Mouse (Mus musculus): Measurements from ENCODE around the gene Hes3. TPM values are rescaled to one million over a fixed set of nuclear protein-coding genes. Genes with fewer than 3 reads are reported as not detected.

Hes3 gene
- total RNA-seq, 4 experiments from 2014 or later = not detected

DNA sequence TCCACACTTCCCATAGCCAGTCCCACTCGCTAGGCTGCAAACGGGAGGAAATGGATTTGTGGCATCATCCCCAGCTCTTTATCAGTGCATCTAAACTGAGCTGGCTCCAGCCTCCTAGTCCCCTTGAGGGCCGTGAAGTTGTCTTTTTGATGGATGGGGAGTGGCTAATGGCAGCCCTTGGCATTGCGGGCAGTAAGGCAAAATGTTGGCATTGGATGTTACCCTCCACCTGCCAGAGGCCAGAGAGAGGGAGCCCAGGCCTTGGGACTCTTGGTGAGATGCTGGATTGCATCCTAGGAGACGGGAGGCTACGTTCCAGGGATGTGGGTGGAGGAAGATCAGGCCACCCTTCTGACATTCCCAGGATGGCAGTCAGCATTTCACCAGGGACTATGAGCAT, 14.5 kb upstream of the Hes3 start:
- no peak for DNase-seq (ENCODE audit: low spot score in 2 of 2)

DNA sequence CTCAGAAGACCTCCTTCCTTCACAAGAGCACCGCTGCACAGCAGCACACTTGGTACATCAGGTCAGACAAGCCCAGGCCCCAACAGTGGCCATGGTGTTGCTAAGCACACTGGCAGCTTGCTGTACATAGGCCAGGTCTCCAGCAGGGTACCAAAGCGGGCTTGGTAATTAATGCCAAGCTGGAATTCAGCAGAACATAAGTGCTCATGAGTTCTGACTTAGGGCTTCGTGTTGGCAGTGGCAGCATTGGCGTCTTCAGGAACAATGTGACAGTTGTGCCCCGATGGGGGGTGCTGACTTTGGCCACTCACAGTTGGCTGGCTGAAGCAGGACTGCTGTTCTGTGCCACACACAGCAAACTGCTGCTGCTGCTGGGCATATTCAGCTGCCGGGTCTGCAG, 13.2 kb upstream of the Hes3 start:
- no peak for DNase-seq (ENCODE audit: low spot score in 2 of 2)

DNA sequence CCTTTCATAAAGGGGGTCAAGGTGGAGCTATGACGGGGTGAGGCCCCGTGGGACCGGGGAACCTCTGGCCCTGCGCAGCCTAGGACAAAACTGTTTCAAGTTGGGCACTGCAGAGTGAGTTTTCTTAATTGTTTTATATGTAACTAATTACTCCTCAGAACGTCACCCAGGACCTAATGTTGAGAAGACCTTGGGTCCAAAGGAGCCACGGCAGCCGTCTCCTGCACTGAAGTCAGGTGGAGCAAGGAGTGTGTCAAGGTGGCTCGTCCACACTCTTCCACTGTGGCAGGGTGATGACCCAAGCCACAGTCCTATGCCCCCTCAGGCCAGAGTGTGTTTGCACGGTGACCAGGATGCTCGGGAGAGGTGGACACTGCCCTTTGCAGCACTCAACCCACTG, 11.7 kb upstream of the Hes3 start:
- no peak for DNase-seq (ENCODE audit: low spot score in 2 of 2)

DNA sequence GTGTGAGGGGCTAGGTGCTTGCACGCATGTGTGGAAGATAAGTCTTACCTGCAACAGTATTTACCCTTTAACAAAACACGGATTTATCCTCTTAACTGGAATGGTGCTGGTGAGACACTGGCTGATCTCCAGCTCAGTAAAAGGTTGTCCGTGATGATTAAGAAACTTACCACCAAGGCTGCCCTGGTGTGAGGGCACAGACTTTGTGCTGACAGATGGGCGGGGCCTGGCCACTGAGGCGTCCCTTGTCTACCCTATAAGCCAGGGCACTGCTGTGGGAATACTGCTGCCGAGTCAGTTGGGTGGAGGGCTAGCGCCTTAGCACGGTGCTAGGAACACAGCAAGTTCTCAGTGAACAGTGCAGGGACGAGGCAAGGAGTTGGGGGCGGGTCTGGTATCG, 10.6 kb upstream of the Hes3 start:
- no peak for DNase-seq (ENCODE audit: low spot score in 2 of 2)

DNA sequence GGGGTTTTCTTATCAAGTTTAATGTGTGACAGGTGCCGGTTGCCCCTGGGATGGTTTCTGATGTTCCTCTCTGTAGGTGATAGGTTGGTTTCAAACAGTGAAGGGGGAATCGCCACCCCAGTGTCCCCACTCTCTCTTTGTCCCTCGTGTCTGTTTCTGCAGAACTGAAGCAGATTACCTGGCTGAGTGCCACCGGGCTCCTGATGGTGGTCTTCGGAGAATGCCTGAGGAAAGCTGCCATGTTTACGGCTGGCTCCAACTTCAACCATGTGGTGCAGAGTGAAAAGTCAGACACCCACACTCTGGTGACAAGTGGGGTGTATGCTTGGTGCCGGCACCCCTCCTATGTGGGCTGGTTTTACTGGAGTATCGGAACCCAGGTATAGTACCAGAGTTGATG, 8.9 kb upstream of the Hes3 start:
- no peak for DNase-seq (ENCODE audit: low spot score in 2 of 2)

DNA sequence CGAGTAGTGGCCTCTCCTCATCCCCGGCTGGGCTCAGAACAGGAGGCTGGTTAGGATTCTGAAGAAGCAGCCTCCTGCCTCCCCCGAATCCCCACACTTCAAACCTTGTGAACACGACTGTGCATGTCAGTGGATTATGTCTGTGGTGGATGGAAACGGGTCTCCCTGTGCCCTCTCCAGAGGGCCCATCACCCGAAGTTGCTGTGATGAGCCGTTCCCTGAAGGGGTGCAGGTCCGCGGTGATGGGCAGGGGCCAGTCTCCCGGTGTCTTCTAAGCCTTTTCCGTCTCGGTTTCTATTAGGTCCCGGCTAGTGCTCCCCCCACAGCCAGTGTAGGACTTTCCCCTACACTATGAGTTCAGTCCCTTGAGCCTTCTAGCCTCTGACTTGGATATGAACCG, 7.4 kb upstream of the Hes3 start:
- no peak for DNase-seq (ENCODE audit: low spot score in 2 of 2)

DNA sequence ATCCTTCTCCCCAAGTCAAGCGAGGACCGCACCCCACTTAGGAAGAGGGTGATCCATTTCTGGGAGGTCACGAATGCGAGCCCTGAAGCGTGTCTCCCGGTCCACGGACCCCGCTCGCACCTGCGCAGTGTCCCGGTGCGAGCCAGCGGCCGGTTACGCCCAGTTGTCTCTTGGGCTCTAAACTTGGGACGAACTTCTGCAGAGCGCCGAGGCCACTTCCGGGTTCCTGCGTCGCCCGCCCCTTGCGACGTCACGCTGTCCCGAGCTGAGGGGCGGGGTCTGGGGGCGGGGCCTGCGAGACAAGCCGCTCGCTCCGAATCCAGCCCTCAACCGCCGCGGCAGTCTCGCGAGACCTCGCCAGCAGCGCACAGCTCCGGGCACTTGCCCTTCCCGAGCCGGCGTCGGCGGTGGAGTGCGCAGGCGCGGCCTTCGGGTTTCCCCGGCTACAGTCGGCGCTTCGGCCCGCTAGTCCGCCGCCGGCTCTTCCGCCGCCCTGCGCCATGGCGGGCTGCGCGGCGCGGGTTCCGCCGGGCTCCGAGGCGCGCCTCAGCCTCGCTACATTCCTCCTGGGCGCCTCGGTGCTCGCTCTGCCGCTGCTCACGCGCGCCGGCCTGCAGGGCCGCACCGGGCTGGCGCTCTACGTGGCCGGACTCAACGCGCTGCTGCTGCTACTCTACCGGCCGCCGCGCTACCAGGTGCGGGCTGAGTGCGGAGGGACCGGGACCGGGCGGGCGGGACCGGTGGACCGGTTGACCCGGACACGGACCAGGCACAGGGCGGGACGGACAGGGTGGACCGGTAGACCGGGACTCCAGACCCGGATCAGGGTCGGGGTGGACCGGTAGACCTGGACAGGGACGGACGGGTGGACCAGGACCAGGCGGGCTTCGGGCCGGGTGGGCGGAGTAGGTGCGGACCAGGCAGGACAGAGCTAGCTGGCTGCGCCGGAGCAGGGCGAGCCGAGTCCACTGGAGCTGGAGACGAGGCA, 5.7 kb upstream of the Hes3 start, which contains the start of gene Icmt:
TSS of gene Icmt (plus strand) at position 354 of the 988 bp plus-strand sequence.
- DNase-seq (ENCODE audit: low spot score in 2 of 2) = peak; percentile 98 to 100

- DNase-seq (ENCODE audit: low spot score in 2 of 2) = no peak
Observed at GRCm38 (mm10) chr4:152296371-152296770, 4.9 kb upstream of the Hes3 start.

- DNase-seq (ENCODE audit: low spot score in 2 of 2) = no peak
Observed at GRCm38 (mm10) chr4:152295916-152296315, 4.5 kb upstream of the Hes3 start.

GRCm38 (mm10) chr4:152294188-152294929, 2.9 kb upstream of the Hes3 start:
- no peak for DNase-seq (ENCODE audit: low spot score in 2 of 2)

DNA sequence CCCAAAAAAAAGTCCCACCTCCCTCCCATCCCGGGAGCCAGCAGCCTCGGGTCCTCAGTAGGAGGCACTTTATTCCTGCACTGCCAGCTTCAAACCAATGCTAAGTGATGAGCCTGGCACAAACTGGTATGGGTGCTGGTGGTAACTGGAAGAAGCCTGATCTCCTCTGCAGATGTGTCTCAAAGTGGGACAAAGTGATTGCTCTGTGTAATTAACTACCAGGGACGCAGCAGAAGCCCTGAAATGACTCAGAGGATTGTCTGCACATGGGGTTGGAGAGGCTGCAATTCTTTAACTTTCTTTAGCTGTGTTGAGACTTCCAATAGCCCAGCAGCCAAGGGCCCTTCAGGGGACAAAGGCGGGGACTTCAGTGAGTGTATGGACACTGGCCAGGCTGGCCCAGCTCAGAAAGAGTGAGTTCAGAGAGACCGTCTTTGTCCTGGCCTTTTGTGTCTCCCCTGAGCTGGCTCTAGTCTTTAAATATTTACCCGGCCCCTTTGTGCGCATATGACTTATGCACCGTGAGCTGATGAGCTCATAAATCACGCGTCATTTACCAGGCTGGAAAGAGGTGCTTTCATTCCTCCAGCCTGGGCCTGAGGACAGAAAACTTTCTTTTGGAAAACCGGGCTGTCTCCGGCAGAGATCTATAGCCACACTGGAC, 772 bp upstream of the Hes3 start:
- DNase-seq (ENCODE audit: low spot score in 2 of 2) = no peak

DNA sequence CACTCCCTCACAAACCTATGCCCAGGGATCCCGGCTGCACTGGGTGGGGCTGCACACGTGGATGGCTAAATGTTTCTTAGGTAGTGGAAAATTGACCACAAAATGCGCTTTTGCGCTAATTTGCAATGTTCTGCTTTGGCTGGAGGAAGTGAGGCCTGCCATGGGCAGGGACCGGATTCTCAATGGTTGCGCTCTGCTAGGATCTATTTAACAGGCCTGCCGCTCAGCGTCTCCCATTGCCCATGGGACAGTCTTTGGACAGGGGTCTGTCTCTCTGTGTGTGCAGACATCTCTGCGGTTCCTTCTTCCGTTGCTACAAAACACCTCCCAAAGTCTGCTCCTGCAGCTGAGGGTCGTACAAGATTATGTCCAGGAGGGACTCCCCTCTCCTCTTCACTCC, 471 bp downstream of the Hes3 start:
- no peak for DNase-seq (ENCODE audit: low spot score in 2 of 2)

- no peak for DNase-seq (ENCODE audit: low spot score in 2 of 2)
Observed at GRCm38 (mm10) chr4:152290385-152290784, 1.1 kb downstream of the Hes3 start.

- DNase-seq (ENCODE audit: low spot score in 2 of 2) = no peak
Observed at GRCm38 (mm10) chr4:152288398-152288945, 3.0 kb downstream of the Hes3 start.

DNA sequence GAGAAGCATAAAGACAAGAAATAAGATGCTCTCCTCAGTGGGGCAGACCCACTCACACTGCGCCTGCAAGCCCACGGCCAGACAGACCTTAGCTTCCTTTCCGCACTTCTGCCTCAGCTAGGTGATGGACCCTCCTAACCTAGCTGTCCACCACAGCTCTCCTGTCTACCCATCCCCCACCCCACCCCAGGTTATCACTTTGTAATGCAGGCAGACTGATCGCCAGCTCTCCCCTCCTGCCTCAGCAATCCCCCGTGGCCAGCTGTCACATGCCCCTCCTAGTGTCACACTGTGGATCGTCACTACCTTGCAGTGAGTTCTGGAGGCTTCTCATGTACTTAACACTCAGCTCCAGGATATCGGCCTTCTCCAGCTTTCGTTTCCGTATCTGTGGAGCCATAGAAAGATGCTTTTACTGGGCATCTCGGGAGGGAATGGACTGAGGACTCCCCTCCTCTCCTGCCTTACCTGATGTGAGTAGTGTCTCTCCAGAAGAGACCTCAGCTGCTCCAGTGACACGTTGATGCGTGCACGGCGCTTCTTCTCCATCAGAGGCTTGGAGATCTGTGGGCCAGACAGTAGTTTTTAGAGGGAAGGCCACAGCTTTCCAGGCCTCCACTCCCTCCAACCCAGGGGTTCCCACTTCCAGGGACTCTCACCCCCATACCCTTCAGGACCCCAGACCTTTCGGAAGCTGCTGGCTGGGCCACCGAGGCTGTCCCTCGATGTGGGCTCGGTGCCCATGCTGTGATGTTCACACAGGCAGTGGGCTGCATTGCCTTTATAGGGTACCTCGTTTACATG, 3.9 kb downstream of the Hes3 start:
- no peak for DNase-seq (ENCODE audit: low spot score in 2 of 2)

GRCm38 (mm10) chr4:152286887-152287286, 4.6 kb downstream of the Hes3 start:
- peak in 1 of 2 experiments; percentile 23 for DNase-seq (ENCODE audit: low spot score in 2 of 2)

- no peak for DNase-seq (ENCODE audit: low spot score in 2 of 2)
Observed at GRCm38 (mm10) chr4:152286183-152286582, 5.3 kb downstream of the Hes3 start.

DNA sequence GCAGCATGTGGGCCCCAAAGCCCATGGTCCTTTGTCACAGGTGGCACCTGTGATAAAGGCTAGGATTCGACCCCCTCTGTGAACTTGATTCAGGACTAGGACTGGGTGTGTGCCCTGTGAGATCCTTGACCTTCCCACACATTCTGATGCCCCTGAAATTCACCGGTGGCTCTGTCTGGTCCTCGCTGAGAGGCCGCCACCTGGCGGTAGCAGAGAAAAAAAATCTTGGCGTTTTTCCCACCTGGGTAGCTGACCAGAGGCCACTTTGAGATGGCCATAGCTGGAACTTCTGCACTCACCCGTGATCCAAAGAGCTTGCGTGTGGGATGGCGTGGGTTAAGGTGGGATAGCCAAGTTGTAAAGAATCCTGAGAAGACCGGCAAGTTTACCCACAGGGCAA, 6.0 kb downstream of the Hes3 start:
- DNase-seq (ENCODE audit: low spot score in 2 of 2) = peak; percentile 31 to 56

GRCm38 (mm10) chr4:152283186-152283950, 8.1 kb downstream of the Hes3 start:
- DNase-seq (ENCODE audit: low spot score in 2 of 2) = peak; percentile 66 to 79

DNA sequence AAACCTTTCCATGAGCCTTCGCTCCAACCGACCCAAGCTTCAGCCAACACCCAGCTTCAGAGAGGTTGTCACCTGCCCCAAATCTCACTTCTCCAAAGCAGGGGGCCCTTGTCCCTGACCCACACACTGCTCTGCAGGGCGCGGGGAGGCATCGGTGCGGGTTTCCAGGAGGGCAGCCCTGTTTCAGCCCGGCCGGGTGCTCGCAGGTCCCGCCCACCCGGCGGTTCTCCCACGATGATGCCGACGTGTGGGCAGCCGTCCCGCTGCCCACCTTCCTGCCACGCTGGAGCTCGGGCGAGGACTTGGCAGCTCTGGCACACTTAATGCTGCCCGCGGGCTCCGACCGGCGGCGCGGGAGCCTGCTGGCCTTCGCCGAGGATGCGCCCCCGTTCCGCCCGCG, 8.7 kb downstream of the Hes3 start:
- DNase-seq (ENCODE audit: low spot score in 2 of 2) = no peak

All from gastrocnemius, adult 8-10 months (tissue).